Mouse (Mus musculus) kidney, adult 2 months (tissue): ENCODE results near the gene Ube2e2.

ENCODE experiments used
- CTCF ChIP-seq: fragments of 200-500 bp; conservative IDR thresholded peaks from 2 replicates; pipeline ENCODE4 v1.5.1; 2011; ENCODE audit warnings: low read depth, mild to moderate bottlenecking, control low read depth, low read length, moderate library complexity, mixed read lengths; ENCODE audit not compliant: insufficient read depth, insufficient read length
- POLR2A ChIP-seq: fragments of 200-500 bp; IDR thresholded peaks from one replicate; pipeline ENCODE4 v1.6.1; 2011; ENCODE audit warnings: low read depth, low read length, control low read depth

DNA sequence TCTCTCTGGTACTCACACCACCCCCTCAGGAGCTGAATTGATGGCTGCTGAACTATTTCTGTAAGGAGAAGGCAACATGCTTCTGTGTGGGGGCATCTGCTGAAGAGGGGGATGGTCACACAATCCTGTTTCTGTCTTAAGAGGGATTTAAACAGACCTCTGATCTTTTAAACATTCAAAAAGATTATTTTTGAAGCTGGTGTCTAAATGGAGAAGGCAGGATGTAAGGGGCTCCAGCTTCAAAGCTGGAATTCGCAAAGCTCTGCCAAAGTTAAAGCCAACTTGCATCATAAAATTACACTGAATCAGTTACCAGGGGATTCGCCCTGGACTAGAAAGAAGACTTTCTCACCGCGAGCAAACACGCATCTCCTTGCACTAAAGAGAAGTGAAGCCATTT, 346.5 kb downstream of the Ube2e2 start:
- TF ChIP-seq CTCF (no peak), POLR2A (no peak)
